In genomic region chr7:28921178-28921577, GRCm38 (mm10) we compare ENCODE assay signal across 16 mouse cellular contexts. TPM values are rescaled to one million over a fixed set of nuclear protein-coding genes. Genes with fewer than 3 reads are reported as not detected.
DNase-seq lines count a peak whose midpoint lies in the region; ATAC-seq and TF ChIP-seq lines count a peak whose summit lies in the region.
"Had no signal": no experiment of that assay in that cellular context is flagged by ENCODE, and none has a peak within 500 bp of the region (broad histone marks: within the 10 kb centered on the region; RNA-seq: fewer than 3 reads in every experiment).

No protein-coding gene starts in this region.

- peak overlapping the region; percentile 87; the same call in 1 of the 2 replicates for H3K27ac ChIP-seq in heart, adult 2 months
- H3K27ac ChIP-seq in kidney, embryonic 15.5 days, result peak overlapping the region; percentile 46
- H3K27ac ChIP-seq in embryonic facial prominence, embryonic 13.5 days, result peak overlapping the region; percentile 83; the same call in 1 of the 2 replicates
- H3K27ac ChIP-seq in liver, embryonic 13.5 days, result peak overlapping the region; percentile 25; the same call in 1 of the 2 replicates
- H3K27ac ChIP-seq: hindbrain, embryonic 13.5 days had no signal

- peaks cover under 1% of the 10 kb centered on the region for H3K79me2 ChIP-seq in heart, adult 2 months (replicated peaks; ENCODE audit: control insufficient read depth, insufficient read depth, low read length)

- H3K9ac ChIP-seq in heart, adult 2 months (ENCODE audit: low read depth, low read length), result no peak overlapping the region
- no peak overlapping the region for H3K9ac ChIP-seq in kidney, embryonic 15.5 days
- 0 out of 2 replicates have a peak overlapping the region, but pooled peaks have one; percentile 6 for H3K9ac ChIP-seq in embryonic facial prominence, embryonic 13.5 days
- H3K9ac ChIP-seq in liver, embryonic 13.5 days, result peak overlapping the region; percentile 8; the same call in 1 of the 2 replicates
- H3K9ac ChIP-seq: forebrain, embryonic 12.5 days; neural tube, embryonic 13.5 days had no signal

- H3K9me3 ChIP-seq in kidney, embryonic 15.5 days (replicated peaks), result no peaks in the 10 kb centered on the region
- H3K9me3 ChIP-seq in embryonic facial prominence, embryonic 13.5 days, result no peaks in the 10 kb centered on the region
- no peaks in the 10 kb centered on the region for H3K9me3 ChIP-seq in liver, embryonic 13.5 days (replicated peaks)
- H3K9me3 ChIP-seq: forebrain, embryonic 12.5 days; hindbrain, embryonic 13.5 days; neural tube, embryonic 13.5 days had no signal

- H3K36me3 ChIP-seq in heart, adult 2 months (ENCODE audit: control insufficient read depth, insufficient read depth, low read length), result peaks cover 48% of the 10 kb centered on the region
- peaks cover 42% of the 10 kb centered on the region for H3K36me3 ChIP-seq in kidney, embryonic 15.5 days
- H3K36me3 ChIP-seq in embryonic facial prominence, embryonic 13.5 days, result peaks cover 37% of the 10 kb centered on the region
- peaks cover 63% of the 10 kb centered on the region for H3K36me3 ChIP-seq in liver, embryonic 13.5 days

- peaks cover 75% of the 10 kb centered on the region for H3K4me1 ChIP-seq in heart, adult 2 months (ENCODE audit: control insufficient read depth, insufficient read depth, low read length)
- peaks cover 92% of the 10 kb centered on the region for H3K4me1 ChIP-seq in kidney, embryonic 15.5 days
- H3K4me1 ChIP-seq in embryonic facial prominence, embryonic 13.5 days, result peaks cover 89% of the 10 kb centered on the region
- peaks cover 95% of the 10 kb centered on the region for H3K4me1 ChIP-seq in liver, embryonic 13.5 days (replicated peaks)

- intact Hi-C loops in heart, adult 2 months (cut with DNase I), result no loop called here
- intact Hi-C loops in heart, postnatal 36 days (cut with DNase I), result loop anchor here (2.0 to 10.0 kb wide), 2 partner anchors 40 to 546 kb away; partner anchors contain the start of gene Plekhg2

- 65% methylated on average over 3 of the region's 3 CpGs for WGBS in heart, adult 2 months
- WGBS in kidney, embryonic 15.5 days, result 87% methylated on average over 3 of the region's 3 CpGs
- 86% methylated on average over 3 of the region's 3 CpGs for WGBS in embryonic facial prominence, embryonic 13.5 days
- WGBS in liver, embryonic 13.5 days (ENCODE audit: insufficient replicate concordance), result 37% methylated on average over 3 of the region's 3 CpGs

- no peak for TF ChIP-seq EP300 in heart, adult 2 months (IDR thresholded peaks at IDR 0.05; ENCODE audit: insufficient read depth, low read depth, low read length)

- H3K4me3 ChIP-seq in heart, adult 2 months, result no peak overlapping the region
- H3K4me3 ChIP-seq in kidney, embryonic 15.5 days (replicated peaks), result no peak overlapping the region
- H3K4me3 ChIP-seq in embryonic facial prominence, embryonic 13.5 days, result no peak overlapping the region
- no peak overlapping the region for H3K4me3 ChIP-seq in liver, embryonic 13.5 days (replicated peaks)
- H3K4me3 ChIP-seq: forebrain, embryonic 12.5 days; hindbrain, embryonic 13.5 days; neural tube, embryonic 13.5 days had no signal

- no peak for TF ChIP-seq POLR2A in heart, adult 2 months (IDR thresholded peaks at IDR 0.05; ENCODE audit: insufficient read depth, low read depth, low read length)

- ATAC-seq in kidney, embryonic 15.5 days (replicated peaks; ENCODE audit: low FRiP score), result no peak
- no peak for ATAC-seq in embryonic facial prominence, embryonic 13.5 days (ENCODE audit: insufficient number of reproducible peaks, insufficient read depth, low FRiP score, low TSS enrichment, low read depth)
- peak; percentile 43 for ATAC-seq in liver, embryonic 13.5 days (ENCODE audit: low read depth)
- no peak for ATAC-seq in frontal cortex, adult (ENCODE audit: low TSS enrichment)
- ATAC-seq: midbrain, embryonic 16.5 days had no signal

- H3K4me2 ChIP-seq in kidney, embryonic 15.5 days, result no peak overlapping the region
- H3K4me2 ChIP-seq in embryonic facial prominence, embryonic 13.5 days, result no peak overlapping the region
- no peak overlapping the region for H3K4me2 ChIP-seq in liver, embryonic 13.5 days
- H3K4me2 ChIP-seq: forebrain, embryonic 12.5 days; hindbrain, embryonic 13.5 days; neural tube, embryonic 13.5 days had no signal

- TF ChIP-seq CTCF in heart, adult 2 months (IDR thresholded peaks at IDR 0.05), result no peak

- no peaks in the 10 kb centered on the region for H3K27me3 ChIP-seq in heart, adult 2 months (ENCODE audit: control insufficient read depth, insufficient read depth, low read length)
- H3K27me3 ChIP-seq in kidney, embryonic 15.5 days, result no peaks in the 10 kb centered on the region
- H3K27me3 ChIP-seq in embryonic facial prominence, embryonic 13.5 days, result no peaks in the 10 kb centered on the region
- no peaks in the 10 kb centered on the region for H3K27me3 ChIP-seq in liver, embryonic 13.5 days
- H3K27me3 ChIP-seq: forebrain, embryonic 12.5 days; hindbrain, embryonic 13.5 days; neural tube, embryonic 13.5 days had no signal

- DNase-seq in heart, adult 2 months, result no peak
- DNase-seq in heart, postnatal 36 days, result no peak
- DNase-seq in kidney, adult 11 months, result no peak
- DNase-seq in liver, embryonic 13.5 days, result peak; percentile 15
- no peak for DNase-seq in T-cell, adult 2 months (ENCODE audit: low spot score)
- DNase-seq: B cell, adult 2 months; cerebellum, adult 8-10 months; thymus, postnatal 25 days had no signal

RNA-seq across cellular contexts. Expression of gene Capn12, which starts 40.0 kb away (rescaled TPM):
- under 1 TPM; 0.23 to 0.39 TPM for total RNA-seq in heart, adult 2 months (2021)
- polyA plus RNA-seq in heart, adult 2 months (2012; rRNA removed), result 0.49 and 0.61 TPM in 2 replicates
- under 1 TPM; 0.19 to 0.27 TPM for total RNA-seq in heart, postnatal 36 days (2021)
- polyA plus RNA-seq in kidney, embryonic 15.5 days (2015; fragmentation: Nextera tagmentation; extraction: Ambion mirVana), result 0.36 and 0.64 TPM in 2 replicates
- 0.69 and 1.2 TPM in 2 replicates for polyA plus RNA-seq in embryonic facial prominence, embryonic 13.5 days (2015; fragmentation: Nextera tagmentation; extraction: Ambion mirVana)
- 0.09 and 0.13 TPM in 2 replicates for polyA plus RNA-seq in liver, embryonic 13.5 days (2015; fragmentation: Nextera tagmentation; extraction: Ambion mirVana)

RNA-seq across cellular contexts. Expression of gene Actn4, which starts 41.0 kb away (rescaled TPM):
- total RNA-seq in heart, adult 2 months (2021), result 10 to 100 TPM; 66.1 to 85.7 TPM
- polyA plus RNA-seq in heart, adult 2 months (2012; rRNA removed), result 123 and 132 TPM in 2 replicates
- total RNA-seq in heart, postnatal 36 days (2021), result 10 to 100 TPM; 69.4 to 81.8 TPM
- polyA plus RNA-seq in kidney, embryonic 15.5 days (2015; fragmentation: Nextera tagmentation; extraction: Ambion mirVana), result 288 and 312 TPM in 2 replicates
- 232 and 258 TPM in 2 replicates for polyA plus RNA-seq in embryonic facial prominence, embryonic 13.5 days (2015; fragmentation: Nextera tagmentation; extraction: Ambion mirVana)
- 116 and 131 TPM in 2 replicates for polyA plus RNA-seq in liver, embryonic 13.5 days (2015; fragmentation: Nextera tagmentation; extraction: Ambion mirVana)

RNA-seq across cellular contexts. Expression of gene Lgals7, which starts 57.5 kb away (rescaled TPM):
- total RNA-seq in heart, adult 2 months (2021), result under 1 TPM in 1 of 2 experiments, not detected in 1; 0.61 TPM
- 1.6 and 4.0 TPM in 2 replicates for polyA plus RNA-seq in heart, adult 2 months (2012; rRNA removed)
- 1 to 10 TPM in 1 of 2 experiments, under 1 TPM in 1; 0.73 to 1.4 TPM for total RNA-seq in heart, postnatal 36 days (2021)
- polyA plus RNA-seq in kidney, embryonic 15.5 days (2015; fragmentation: Nextera tagmentation; extraction: Ambion mirVana), result 1.9 and 3.1 TPM in 2 replicates
- 25.5 and 29.4 TPM in 2 replicates for polyA plus RNA-seq in embryonic facial prominence, embryonic 13.5 days (2015; fragmentation: Nextera tagmentation; extraction: Ambion mirVana)
- polyA plus RNA-seq in liver, embryonic 13.5 days (2015; fragmentation: Nextera tagmentation; extraction: Ambion mirVana), result 0.44 TPM in 1 of 2 replicates, not detected in the other
- total RNA-seq: layer of hippocampus, postnatal 14 days had no signal

Comparison
In these comparisons a context has a peak if more than half of its experiments do, and no peak if none do; other contexts are left out.
1. H3K27ac ChIP-seq: peak in every context shown above with its lines; median percentile 87 in heart, adult 2 months; 83 in embryonic facial prominence, embryonic 13.5 days; 46 in kidney, embryonic 15.5 days; 25 in liver, embryonic 13.5 days.
2. H3K9ac ChIP-seq: peak in embryonic facial prominence, embryonic 13.5 days (single experiment) and liver, embryonic 13.5 days (single experiment); none in heart, adult 2 months (single experiment) and kidney, embryonic 15.5 days (single experiment).